10 mouse cellular contexts compared by ENCODE assay signal in genomic region chr19:57363076-57363475, GRCm38 (mm10). TPM values are rescaled to one million over a fixed set of nuclear protein-coding genes. Genes with fewer than 3 reads are reported as not detected.
A peak's percentile ranks its signal among the peaks of the same experiment; 100 is the strongest.
DNase-seq lines count a peak whose midpoint lies in the region; ATAC-seq and TF ChIP-seq lines count a peak whose summit lies in the region.
"Had no signal": no experiment of that assay in that cellular context is flagged by ENCODE, and none has a peak within 500 bp of the region (broad histone marks: within the 10 kb centered on the region; RNA-seq: fewer than 3 reads in every experiment).

No protein-coding gene starts in this region.

- 0 out of 2 replicates have a peak overlapping the region, but pooled peaks have one; percentile 4 for H3K27ac ChIP-seq in heart, postnatal 0 days (ENCODE audit: low read depth)
- no peak overlapping the region for H3K27ac ChIP-seq in embryonic facial prominence, embryonic 11.5 days (replicated peaks; ENCODE audit: low read depth, low read length)
- no peak overlapping the region for H3K27ac ChIP-seq in hindbrain, postnatal 0 days
- H3K27ac ChIP-seq in midbrain, embryonic 15.5 days: no peak overlapping the region

- no peaks in the 10 kb centered on the region for H3K27me3 ChIP-seq in heart, postnatal 0 days (ENCODE audit: control insufficient read depth, insufficient read depth, low read length)
- H3K27me3 ChIP-seq in embryonic facial prominence, embryonic 11.5 days (ENCODE audit: control insufficient read depth, insufficient read depth, low read length): no peaks in the 10 kb centered on the region
- no peaks in the 10 kb centered on the region for H3K27me3 ChIP-seq in hindbrain, postnatal 0 days (ENCODE audit: insufficient read depth, low read length)
- H3K27me3 ChIP-seq in midbrain, embryonic 15.5 days (replicated peaks): no peaks in the 10 kb centered on the region

- no peak for DNase-seq in heart, postnatal 0 days (ENCODE audit: low spot score)
- no peak for DNase-seq in heart, postnatal 14 days
- DNase-seq in embryonic facial prominence, embryonic 11.5 days (ENCODE audit: low spot score): no peak
- DNase-seq in hindbrain, postnatal 0 days (ENCODE audit: low spot score): no peak
- no peak for DNase-seq in urinary bladder, postnatal 25 days (ENCODE audit: low spot score)
- no peak for DNase-seq in frontal cortex, postnatal 10 days (ENCODE audit: low spot score in 2 of 2)
- no peak for DNase-seq in urinary bladder, postnatal 14 days (ENCODE audit: low spot score)
- DNase-seq: thymus, postnatal 36 days had no signal

- no peak for TF ChIP-seq EP300 in heart, postnatal 0 days (IDR thresholded peaks at IDR 0.05; ENCODE audit: low read depth)

- peak overlapping the region; percentile 61 for H3K4me2 ChIP-seq in heart, postnatal 0 days (ENCODE audit: low read depth, low read length)
- peak overlapping the region; percentile 29; the same call in 1 of the 2 replicates for H3K4me2 ChIP-seq in embryonic facial prominence, embryonic 11.5 days (ENCODE audit: low read depth, low read length)
- H3K4me2 ChIP-seq in hindbrain, postnatal 0 days (ENCODE audit: low read depth, low read length): peak overlapping the region; percentile 64
- peak overlapping the region; percentile 64 for H3K4me2 ChIP-seq in midbrain, embryonic 15.5 days

- WGBS in heart, postnatal 0 days: 25% methylated on average over 7 of the region's 7 CpGs
- 37% methylated on average over 7 of the region's 7 CpGs for WGBS in embryonic facial prominence, embryonic 11.5 days
- 35% methylated on average over 7 of the region's 7 CpGs for WGBS in hindbrain, postnatal 0 days
- WGBS in midbrain, embryonic 15.5 days: 36% methylated on average over 7 of the region's 7 CpGs

- peak overlapping the region; percentile 84 for H3K4me3 ChIP-seq in heart, postnatal 0 days (ENCODE audit: low read depth, low read length)
- no peak overlapping the region for H3K4me3 ChIP-seq in embryonic facial prominence, embryonic 11.5 days (ENCODE audit: low read depth, low read length)
- peak overlapping the region; percentile 11; the same call in 1 of the 2 replicates for H3K4me3 ChIP-seq in hindbrain, postnatal 0 days (ENCODE audit: low read length)
- peak overlapping the region; percentile 21 for H3K4me3 ChIP-seq in midbrain, embryonic 15.5 days

- H3K9me3 ChIP-seq in heart, postnatal 0 days (replicated peaks; ENCODE audit: control insufficient read depth, low read length): no peaks in the 10 kb centered on the region
- no peaks in the 10 kb centered on the region for H3K9me3 ChIP-seq in embryonic facial prominence, embryonic 11.5 days (replicated peaks; ENCODE audit: control insufficient read depth, low read length)
- no peaks in the 10 kb centered on the region for H3K9me3 ChIP-seq in hindbrain, postnatal 0 days (ENCODE audit: low read length)
- no peaks in the 10 kb centered on the region for H3K9me3 ChIP-seq in midbrain, embryonic 15.5 days
- H3K9me3 ChIP-seq: G1E had no signal

- H3K36me3 ChIP-seq in heart, postnatal 0 days (replicated peaks; ENCODE audit: control insufficient read depth, insufficient read depth, low read length): no peaks in the 10 kb centered on the region; the same call in 1 of the 2 replicates
- H3K36me3 ChIP-seq in embryonic facial prominence, embryonic 11.5 days (replicated peaks; ENCODE audit: control insufficient read depth, insufficient read depth, low read depth, low read length): no peaks in the 10 kb centered on the region
- H3K36me3 ChIP-seq in hindbrain, postnatal 0 days (ENCODE audit: insufficient read depth, low read length): no peaks in the 10 kb centered on the region
- H3K36me3 ChIP-seq in midbrain, embryonic 15.5 days (replicated peaks): no peaks in the 10 kb centered on the region

- no peak for TF ChIP-seq CTCF in heart, postnatal 0 days (IDR thresholded peaks at IDR 0.05; ENCODE audit: low read depth)
- TF ChIP-seq CTCF in hindbrain, postnatal 0 days (IDR thresholded peaks at IDR 0.05; ENCODE audit: low read depth): no peak

- no peak for ATAC-seq in heart, postnatal 0 days (ENCODE audit: insufficient read depth, low read depth)
- no peak for ATAC-seq in embryonic facial prominence, embryonic 11.5 days (replicated peaks; ENCODE audit: insufficient number of reproducible peaks, low FRiP score, low TSS enrichment, low read depth)
- ATAC-seq in hindbrain, postnatal 0 days: no peak
- ATAC-seq in midbrain, embryonic 15.5 days (replicated peaks): no peak

- H3K9ac ChIP-seq in heart, postnatal 0 days (replicated peaks; ENCODE audit: low read depth, low read length): no peak overlapping the region
- H3K9ac ChIP-seq in embryonic facial prominence, embryonic 11.5 days (replicated peaks; ENCODE audit: low read length): no peak overlapping the region
- peak overlapping the region; percentile 21; the same call in 1 of the 2 replicates for H3K9ac ChIP-seq in hindbrain, postnatal 0 days (replicated peaks; ENCODE audit: low read length)
- no peak overlapping the region for H3K9ac ChIP-seq in midbrain, embryonic 15.5 days

- intact Hi-C loops in heart, postnatal 14 days (cut with DNase I): no loop called here

- peaks cover 68% of the 10 kb centered on the region for H3K4me1 ChIP-seq in heart, postnatal 0 days (ENCODE audit: control insufficient read depth, insufficient read depth)
- peaks cover 6% of the 10 kb centered on the region; the same call in 1 of the 2 replicates for H3K4me1 ChIP-seq in embryonic facial prominence, embryonic 11.5 days (ENCODE audit: control insufficient read depth, insufficient read depth, low read length)
- H3K4me1 ChIP-seq in hindbrain, postnatal 0 days (ENCODE audit: insufficient read depth, low read length): peaks cover 34% of the 10 kb centered on the region
- peaks cover 68% of the 10 kb centered on the region for H3K4me1 ChIP-seq in midbrain, embryonic 15.5 days

RNA-seq across cellular contexts. Expression of gene Fam160b1, which starts 2.6 kb away (rescaled TPM):
- total RNA-seq in heart, postnatal 0 days (2014; rRNA removed; ENCODE audit: low replicate concordance): 12.6 and 16.3 TPM in 2 replicates
- 7.0 and 7.8 TPM in 2 replicates for polyA plus RNA-seq in heart, postnatal 0 days (2015; fragmentation: Nextera tagmentation; extraction: Ambion mirVana)
- total RNA-seq in heart, postnatal 14 days (2021): 10 to 100 TPM; 14.8 to 14.9 TPM
- 14.9 and 16.4 TPM in 2 replicates for polyA plus RNA-seq in embryonic facial prominence, embryonic 11.5 days (2014; fragmentation: Nextera tagmentation; extraction: Ambion mirVana)
- 18.2 and 19.7 TPM in 2 replicates for total RNA-seq in hindbrain, postnatal 0 days (2014; rRNA removed)
- polyA plus RNA-seq in hindbrain, postnatal 0 days (2015; fragmentation: Nextera tagmentation; extraction: Ambion mirVana): 10.9 and 11.2 TPM in 2 replicates
- 12.9 and 14.1 TPM in 2 replicates for polyA plus RNA-seq in midbrain, embryonic 15.5 days (2015; fragmentation: Nextera tagmentation; extraction: Ambion mirVana)

RNA-seq across cellular contexts. Expression of gene Ablim1, which starts 48.4 kb away (rescaled TPM):
- 169 and 235 TPM in 2 replicates for total RNA-seq in heart, postnatal 0 days (2014; rRNA removed; ENCODE audit: low replicate concordance)
- polyA plus RNA-seq in heart, postnatal 0 days (2015; fragmentation: Nextera tagmentation; extraction: Ambion mirVana): 82.6 and 106 TPM in 2 replicates
- total RNA-seq in heart, postnatal 14 days (2021): 100 to 1,000 TPM; 489 to 510 TPM
- 22.8 and 24.2 TPM in 2 replicates for polyA plus RNA-seq in embryonic facial prominence, embryonic 11.5 days (2014; fragmentation: Nextera tagmentation; extraction: Ambion mirVana)
- total RNA-seq in hindbrain, postnatal 0 days (2014; rRNA removed): 71.7 and 110 TPM in 2 replicates
- 43.0 and 44.7 TPM in 2 replicates for polyA plus RNA-seq in hindbrain, postnatal 0 days (2015; fragmentation: Nextera tagmentation; extraction: Ambion mirVana)
- 57.4 and 64.5 TPM in 2 replicates for polyA plus RNA-seq in midbrain, embryonic 15.5 days (2015; fragmentation: Nextera tagmentation; extraction: Ambion mirVana)
